Mouse (Mus musculus): ENCODE measurements around the gene Ssbp3.

GRCm38 (mm10) chr4:107051889-107052288 is 141.4 kb downstream of the Ssbp3 start:
- no peak for TF ChIP-seq CTCF (IDR thresholded peaks at IDR 0.05; ENCODE audit: borderline replicate concordance, extremely low read depth, insufficient read depth, insufficient read length)
- no peak for TF ChIP-seq POLR2A (IDR thresholded peaks at IDR 0.05; ENCODE audit: borderline replicate concordance, extremely low read depth, insufficient read depth, insufficient read length, poor library complexity, severe bottlenecking)

Data from brain, embryonic 14.5 days (tissue).